ENCODE assay signal across 9 mouse cellular contexts in genomic region chr8:120665726-120666455, GRCm38 (mm10). TPM values are rescaled to one million over a fixed set of nuclear protein-coding genes. Genes with fewer than 3 reads are reported as not detected.
DNase-seq lines count a peak whose midpoint lies in the region; ATAC-seq and TF ChIP-seq lines count a peak whose summit lies in the region.
"Had no signal": no experiment of that assay in that cellular context is flagged by ENCODE, and none has a peak within 500 bp of the region (broad histone marks: within the 10 kb centered on the region; RNA-seq: fewer than 3 reads in every experiment).

No protein-coding gene starts in this region.

- DNase-seq in kidney, postnatal 0 days (ENCODE audit: low spot score): peak; percentile 36
- no peak for DNase-seq in kidney, postnatal 14 days
- DNase-seq in ZHBTc4 (ENCODE audit: low read depth, low spot score): peak; percentile 85
- DNase-seq in forebrain, embryonic 14.5 days (ENCODE audit: low spot score): no peak
- no peak for DNase-seq in urinary bladder, postnatal 14 days (ENCODE audit: low spot score)
- no peak for DNase-seq in gastrocnemius, postnatal 36 days
- DNase-seq in layer of hippocampus, postnatal 36 days: no peak

- peak; percentile 39; the same call in 1 of the 2 replicates for TF ChIP-seq CTCF in kidney, postnatal 0 days (IDR thresholded peaks at IDR 0.05; ENCODE audit: low read depth)

- H3K27me3 ChIP-seq in kidney, postnatal 0 days (ENCODE audit: insufficient read depth, low read length): no peaks in the 10 kb centered on the region
- no peaks in the 10 kb centered on the region for H3K27me3 ChIP-seq in forebrain, embryonic 14.5 days (replicated peaks; ENCODE audit: control insufficient read depth, insufficient read depth, low read length)
- H3K27me3 ChIP-seq in liver, embryonic 15.5 days: no peaks in the 10 kb centered on the region

- H3K36me3 ChIP-seq in kidney, postnatal 0 days (ENCODE audit: insufficient read depth, low read length): peaks cover 10% of the 10 kb centered on the region; the same call in 1 of the 2 replicates
- peaks cover 13% of the 10 kb centered on the region for H3K36me3 ChIP-seq in forebrain, embryonic 14.5 days (ENCODE audit: control insufficient read depth, insufficient read depth, low read length)
- peaks cover 18% of the 10 kb centered on the region for H3K36me3 ChIP-seq in liver, embryonic 15.5 days (replicated peaks)

- peaks cover 21% of the 10 kb centered on the region; the same call in 1 of the 2 replicates for H3K4me1 ChIP-seq in kidney, postnatal 0 days (replicated peaks; ENCODE audit: insufficient read depth, low read length)
- peaks cover 18% of the 10 kb centered on the region for H3K4me1 ChIP-seq in forebrain, embryonic 14.5 days (ENCODE audit: control insufficient read depth, insufficient read depth, low read length)
- H3K4me1 ChIP-seq in liver, embryonic 15.5 days (replicated peaks): peaks cover 56% of the 10 kb centered on the region

- 69% methylated on average over 3 of the region's 3 CpGs for WGBS in kidney, postnatal 0 days
- WGBS in forebrain, embryonic 14.5 days: 75% methylated on average over 3 of the region's 3 CpGs
- 66% methylated on average over 3 of the region's 3 CpGs for WGBS in liver, embryonic 15.5 days (ENCODE audit: insufficient replicate concordance)

- intact Hi-C loops in gastrocnemius, postnatal 36 days (cut with DNase I): no loop called here

- H3K27ac ChIP-seq in kidney, postnatal 0 days: no peak overlapping the region
- no peak overlapping the region for H3K27ac ChIP-seq in forebrain, embryonic 14.5 days (ENCODE audit: low read depth, low read length)
- no peak overlapping the region for H3K27ac ChIP-seq in liver, embryonic 15.5 days (replicated peaks)

- H3K9me3 ChIP-seq in kidney, postnatal 0 days (replicated peaks; ENCODE audit: low read length): no peaks in the 10 kb centered on the region
- H3K9me3 ChIP-seq in forebrain, embryonic 14.5 days (replicated peaks; ENCODE audit: control insufficient read depth, low read length): no peaks in the 10 kb centered on the region
- no peaks in the 10 kb centered on the region for H3K9me3 ChIP-seq in liver, embryonic 15.5 days (replicated peaks)

- no peak overlapping the region for H3K4me3 ChIP-seq in kidney, postnatal 0 days (replicated peaks; ENCODE audit: low read depth, low read length)
- H3K4me3 ChIP-seq in forebrain, embryonic 14.5 days (ENCODE audit: low read depth, low read length): 0 out of 2 replicates have a peak overlapping the region, but pooled peaks have one; percentile 94
- peak overlapping the region; percentile 97 for H3K4me3 ChIP-seq in liver, embryonic 15.5 days (replicated peaks)

- peak overlapping the region; percentile 92 for H3K4me2 ChIP-seq in kidney, postnatal 0 days (ENCODE audit: low read length)
- peak overlapping the region; percentile 88 for H3K4me2 ChIP-seq in forebrain, embryonic 14.5 days (ENCODE audit: low read length)
- peak overlapping the region; percentile 94 for H3K4me2 ChIP-seq in liver, embryonic 15.5 days

- no peak overlapping the region for H3K9ac ChIP-seq in kidney, postnatal 0 days (ENCODE audit: low read depth, low read length)
- no peak overlapping the region for H3K9ac ChIP-seq in forebrain, embryonic 14.5 days (ENCODE audit: low read length)
- peak overlapping the region; percentile 93 for H3K9ac ChIP-seq in liver, embryonic 15.5 days

- ATAC-seq in kidney, postnatal 0 days (replicated peaks; ENCODE audit: low FRiP score, low read depth): no peak
- no peak for ATAC-seq in forebrain, embryonic 14.5 days
- no peak for ATAC-seq in liver, embryonic 15.5 days (ENCODE audit: insufficient read depth)

RNA-seq across cellular contexts. Expression of gene Gm27021, which starts 2.0 kb away (rescaled TPM):
- 3.2 and 4.0 TPM in 2 replicates for polyA plus RNA-seq in kidney, postnatal 0 days (2015; fragmentation: Nextera tagmentation; extraction: Ambion mirVana)
- 2.9 and 6.9 TPM in 2 replicates for polyA plus RNA-seq in forebrain, embryonic 14.5 days (2014; fragmentation: Nextera tagmentation; extraction: Ambion mirVana)
- polyA plus RNA-seq in liver, embryonic 15.5 days (2015; fragmentation: Nextera tagmentation; extraction: Ambion mirVana): 0.35 and 0.64 TPM in 2 replicates
- total RNA-seq in gastrocnemius, postnatal 36 days (2021): not detected
- not detected for total RNA-seq in layer of hippocampus, postnatal 36 days (2021)
- polyA plus RNA-seq: heart, embryonic 16.5 days had no signal

RNA-seq across cellular contexts. Expression of gene Cox4i1, which starts 2.1 kb away (rescaled TPM):
- polyA plus RNA-seq in kidney, postnatal 0 days (2015; fragmentation: Nextera tagmentation; extraction: Ambion mirVana): 2,057 and 2,086 TPM in 2 replicates
- 1,002 and 1,092 TPM in 2 replicates for polyA plus RNA-seq in forebrain, embryonic 14.5 days (2014; fragmentation: Nextera tagmentation; extraction: Ambion mirVana)
- polyA plus RNA-seq in liver, embryonic 15.5 days (2015; fragmentation: Nextera tagmentation; extraction: Ambion mirVana): 638 and 673 TPM in 2 replicates
- total RNA-seq in gastrocnemius, postnatal 36 days (2021): 1,000 to 10,000 TPM; 1,608 to 1,616 TPM
- total RNA-seq in layer of hippocampus, postnatal 36 days (2021): 1,000 to 10,000 TPM; 1,023 to 1,088 TPM

RNA-seq across cellular contexts. Expression of gene Emc8, which starts 2.5 kb away (rescaled TPM):
- polyA plus RNA-seq in kidney, postnatal 0 days (2015; fragmentation: Nextera tagmentation; extraction: Ambion mirVana): 210 and 213 TPM in 2 replicates
- 193 and 216 TPM in 2 replicates for polyA plus RNA-seq in forebrain, embryonic 14.5 days (2014; fragmentation: Nextera tagmentation; extraction: Ambion mirVana)
- polyA plus RNA-seq in liver, embryonic 15.5 days (2015; fragmentation: Nextera tagmentation; extraction: Ambion mirVana): 100 and 104 TPM in 2 replicates
- 10 to 100 TPM; 23.4 to 26.9 TPM for total RNA-seq in gastrocnemius, postnatal 36 days (2021)
- total RNA-seq in layer of hippocampus, postnatal 36 days (2021): 10 to 100 TPM; 64.3 to 71.6 TPM

RNA-seq across cellular contexts. Expression of gene 1190005I06Rik, which starts 18.5 kb away (rescaled TPM):
- polyA plus RNA-seq in kidney, postnatal 0 days (2015; fragmentation: Nextera tagmentation; extraction: Ambion mirVana): 2.2 and 2.6 TPM in 2 replicates
- 7.1 and 8.3 TPM in 2 replicates for polyA plus RNA-seq in forebrain, embryonic 14.5 days (2014; fragmentation: Nextera tagmentation; extraction: Ambion mirVana)
- 0.92 and 1.2 TPM in 2 replicates for polyA plus RNA-seq in liver, embryonic 15.5 days (2015; fragmentation: Nextera tagmentation; extraction: Ambion mirVana)
- total RNA-seq in gastrocnemius, postnatal 36 days (2021): 1 to 10 TPM in 1 of 2 experiments, under 1 TPM in 1; 0.84 to 1.5 TPM
- total RNA-seq in layer of hippocampus, postnatal 36 days (2021): 10 to 100 TPM; 13.1 to 13.4 TPM

Comparison
In these comparisons a context has a peak if more than half of its experiments do, and no peak if none do; other contexts are left out.
1. DNase-seq: peak in kidney, postnatal 0 days (single experiment) and ZHBTc4 (single experiment); none in kidney, postnatal 14 days (single experiment), forebrain, embryonic 14.5 days (single experiment), urinary bladder, postnatal 14 days (single experiment), gastrocnemius, postnatal 36 days (0 of 2) and layer of hippocampus, postnatal 36 days (0 of 2).
2. Peak in every context shown above with its lines, with median percentiles within 50 percentile points of each other: H3K4me2 ChIP-seq.